Mouse (Mus musculus): ENCODE data around the gene Grik3.

Gene Grik3

GRCm38 (mm10) chr4:125544947-125545767 lies 54.7 kb downstream of the Grik3 start:
- DNase-seq (ENCODE audit: low spot score) = no peak

- no peak for DNase-seq (ENCODE audit: low spot score)
Measured at GRCm38 (mm10) chr4:125545768-125546220, 55.3 kb downstream of the Grik3 start.

- no peak for DNase-seq (ENCODE audit: low spot score)
Measured at GRCm38 (mm10) chr4:125548190-125548589, 57.7 kb downstream of the Grik3 start.

- DNase-seq (ENCODE audit: low spot score) = peak; percentile 59
Measured at GRCm38 (mm10) chr4:125553754-125554153, 63.3 kb downstream of the Grik3 start.

GRCm38 (mm10) chr4:125556405-125557308 lies 66.2 kb downstream of the Grik3 start:
- DNase-seq (ENCODE audit: low spot score) = no peak

- no peak for DNase-seq (ENCODE audit: low spot score)
Measured at GRCm38 (mm10) chr4:125559564-125559963, 69.1 kb downstream of the Grik3 start.

- DNase-seq (ENCODE audit: low spot score) = no peak
Measured at GRCm38 (mm10) chr4:125560806-125561205, 70.3 kb downstream of the Grik3 start.

GRCm38 (mm10) chr4:125563579-125563978 lies 73.1 kb downstream of the Grik3 start:
- no peak for DNase-seq (ENCODE audit: low spot score)

GRCm38 (mm10) chr4:125564008-125564710 lies 73.7 kb downstream of the Grik3 start:
- DNase-seq (ENCODE audit: low spot score) = no peak

GRCm38 (mm10) chr4:125565711-125566439 lies 75.4 kb downstream of the Grik3 start:
- DNase-seq (ENCODE audit: low spot score) = no peak

GRCm38 (mm10) chr4:125568210-125568609 lies 77.7 kb downstream of the Grik3 start:
- no peak for DNase-seq (ENCODE audit: low spot score)

- DNase-seq (ENCODE audit: low spot score) = peak; percentile 53
Measured at GRCm38 (mm10) chr4:125571651-125572311, 81.3 kb downstream of the Grik3 start.

- DNase-seq (ENCODE audit: low spot score) = peak; percentile 69
Measured at GRCm38 (mm10) chr4:125572312-125572663, 81.8 kb downstream of the Grik3 start.

- DNase-seq (ENCODE audit: low spot score) = peak; percentile 46
Measured at GRCm38 (mm10) chr4:125573000-125573399, 82.5 kb downstream of the Grik3 start.

GRCm38 (mm10) chr4:125573951-125574675 lies 83.6 kb downstream of the Grik3 start:
- no peak for DNase-seq (ENCODE audit: low spot score)

GRCm38 (mm10) chr4:125580336-125580735 lies 89.8 kb downstream of the Grik3 start:
- no peak for DNase-seq (ENCODE audit: low spot score)

- no peak for DNase-seq (ENCODE audit: low spot score)
Measured at GRCm38 (mm10) chr4:125583272-125583671, 92.8 kb downstream of the Grik3 start.

GRCm38 (mm10) chr4:125583935-125584334 lies 93.4 kb downstream of the Grik3 start:
- DNase-seq (ENCODE audit: low spot score) = no peak

- no peak for DNase-seq (ENCODE audit: low spot score)
Measured at GRCm38 (mm10) chr4:125584676-125585075, 94.2 kb downstream of the Grik3 start.

- DNase-seq (ENCODE audit: low spot score) = no peak
Measured at GRCm38 (mm10) chr4:125587577-125587976, 97.1 kb downstream of the Grik3 start.

Data from MN1 (cell line).